Mouse (Mus musculus) cerebellum, postnatal 25 days (tissue): ENCODE results near the gene Cisd2.

Experiments
- DNase-seq, 2 experiments: peaks; one replicate each; pipeline ENCODE4 v3.0.0; 2021; ENCODE audit warnings: mixed read lengths in 2 of 2

Gene Cisd2

DNA sequence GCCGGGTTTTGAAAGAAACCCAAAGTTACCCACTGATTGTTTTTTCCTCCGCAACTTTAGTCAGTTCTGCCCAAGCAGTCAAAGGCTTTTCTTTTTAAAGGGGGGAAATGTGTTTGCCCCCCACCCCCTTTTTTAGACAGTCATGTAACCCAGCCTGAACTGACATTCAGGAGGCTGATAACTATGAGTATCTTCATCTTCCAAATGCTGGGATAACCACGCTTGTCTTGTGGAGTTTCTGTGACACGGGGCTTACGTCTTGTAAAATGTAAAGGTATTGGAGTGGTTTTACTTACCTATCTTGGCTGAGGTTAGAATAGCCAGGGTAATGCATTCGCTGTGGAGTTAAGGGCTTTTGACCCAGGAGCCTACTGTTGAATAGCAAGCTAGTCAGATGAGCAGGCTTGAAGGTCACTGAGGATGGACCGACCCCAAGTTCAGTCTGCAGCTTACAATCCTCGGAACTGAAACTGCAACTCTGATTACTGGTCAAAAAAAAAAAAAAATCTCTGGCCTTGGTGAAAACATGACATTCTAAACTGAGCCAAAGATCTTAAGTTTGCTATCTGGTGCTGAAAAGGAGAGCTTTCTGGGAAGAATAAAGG is at the start of gene Cisd2:
Gene Cisd2, minus strand, starts transcription at position 318 of the 605 bp plus-strand sequence.
- no peak for DNase-seq

DNA sequence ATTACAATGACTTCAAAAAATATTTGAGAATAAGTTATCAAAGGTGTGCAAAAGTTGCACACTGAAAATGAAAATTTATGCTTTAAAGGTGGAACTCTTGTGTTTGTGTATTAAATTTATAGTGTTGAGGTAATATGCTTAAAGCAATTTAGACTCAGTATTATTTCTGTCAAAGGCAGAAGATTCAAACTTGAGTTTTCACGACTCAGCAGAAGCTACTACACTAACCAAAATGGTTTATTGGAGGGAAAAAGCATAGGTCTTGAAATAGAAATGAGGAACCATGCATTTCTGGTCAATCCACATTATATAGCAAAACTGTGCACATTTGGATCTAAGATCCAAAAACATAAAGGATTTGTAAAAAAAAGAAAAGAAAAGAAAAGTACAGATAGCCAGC is 47.1 kb upstream of the Cisd2 start:
- no peak for DNase-seq

DNA sequence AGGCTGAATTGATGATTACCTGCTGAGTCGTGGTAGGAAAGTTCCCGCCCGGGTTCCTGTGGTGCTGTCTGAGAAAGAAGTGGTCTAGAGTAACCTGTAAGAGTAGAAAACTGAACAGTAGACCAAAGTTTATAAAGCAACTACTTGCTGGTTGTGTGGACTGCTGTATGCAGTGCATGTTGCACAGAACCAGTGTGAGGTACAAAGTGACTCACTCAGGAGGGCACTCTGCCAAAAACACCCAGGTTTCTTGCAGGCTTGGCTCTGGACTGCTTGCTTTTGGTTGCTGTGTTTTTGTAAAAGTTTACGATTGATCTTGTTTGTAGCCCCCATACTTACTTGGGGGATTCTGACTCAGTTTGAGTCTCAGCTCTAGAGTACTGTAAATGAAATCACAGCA is 46.2 kb upstream of the Cisd2 start:
- DNase-seq, result peak; percentile 80 to 91

DNA sequence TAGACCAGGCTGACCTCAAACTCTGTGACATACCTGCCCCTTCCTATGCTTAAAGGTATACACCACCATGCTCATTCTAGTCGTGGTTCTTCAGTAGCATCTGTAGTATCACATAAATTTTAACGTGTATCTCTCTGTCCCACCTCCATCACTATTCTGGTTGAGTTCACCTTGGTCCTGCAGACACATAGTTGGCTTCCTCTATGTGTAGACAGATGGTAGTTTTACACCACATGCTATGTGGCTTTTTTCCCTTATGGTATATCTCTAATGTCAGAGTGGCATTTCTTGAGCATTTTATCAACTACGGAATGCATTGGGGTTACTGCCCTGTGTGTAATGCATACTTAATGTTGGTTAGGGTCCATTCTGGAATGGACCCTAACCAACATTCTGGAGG is 45.4 kb upstream of the Cisd2 start:
- DNase-seq, result no peak

DNA sequence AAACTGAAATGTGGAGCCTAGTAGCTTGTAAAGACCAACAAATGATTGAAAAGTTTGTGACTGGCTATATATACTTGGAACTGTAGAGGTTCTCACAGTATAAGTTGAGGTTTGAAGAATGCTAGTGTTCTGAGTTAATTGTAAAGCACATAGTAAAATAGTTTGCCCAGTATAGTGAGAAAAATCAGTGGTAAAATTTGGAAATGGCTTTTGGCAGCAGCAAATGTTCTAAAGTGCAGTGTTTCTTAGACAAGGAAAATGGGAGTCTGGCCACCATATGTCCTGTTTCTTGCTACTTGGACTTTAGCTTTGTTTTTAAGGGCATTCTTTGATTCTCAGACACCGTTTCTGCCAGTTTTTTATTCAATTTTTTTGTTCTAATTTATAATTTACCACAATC is 44.7 kb upstream of the Cisd2 start:
- DNase-seq, result no peak

DNA sequence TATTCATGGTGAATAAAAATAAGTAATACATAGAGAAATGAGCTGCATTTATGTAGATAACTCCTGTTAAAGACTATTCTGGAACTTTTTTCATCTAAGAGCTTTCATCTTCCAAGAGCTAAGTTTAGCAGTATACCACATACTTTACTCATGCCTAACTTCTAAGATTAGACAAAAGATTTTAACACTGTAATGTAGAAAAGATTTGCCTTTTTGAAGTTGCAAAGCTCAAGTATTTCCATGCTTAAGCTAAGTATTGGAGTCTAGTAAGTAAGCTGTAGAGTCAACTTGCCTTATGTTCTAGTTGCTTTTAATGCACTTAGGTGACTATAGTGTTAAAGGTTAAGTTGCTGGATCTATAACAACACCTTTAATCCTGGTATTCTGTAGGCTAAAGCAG is 35.3 kb upstream of the Cisd2 start:
- no peak for DNase-seq

DNA sequence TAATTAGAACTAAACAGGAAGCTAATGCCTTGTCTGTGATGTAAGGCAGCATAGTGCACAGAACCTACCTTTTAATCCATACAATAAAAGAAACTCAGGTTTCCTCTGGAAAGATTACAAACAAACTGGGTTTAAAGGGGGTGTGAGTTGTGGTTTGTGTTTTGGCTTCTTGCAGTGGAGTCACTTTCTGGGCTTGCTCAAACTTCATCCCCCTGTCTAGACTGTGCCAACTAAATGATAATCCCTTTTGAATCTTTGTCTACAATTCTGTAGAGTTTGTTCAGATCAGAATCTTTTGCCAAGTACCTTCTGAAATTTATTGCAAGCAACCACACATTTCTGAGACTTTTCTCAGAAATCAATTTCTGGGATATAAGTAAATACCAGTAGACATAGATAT is 21.2 kb upstream of the Cisd2 start:
- no peak for DNase-seq

DNA sequence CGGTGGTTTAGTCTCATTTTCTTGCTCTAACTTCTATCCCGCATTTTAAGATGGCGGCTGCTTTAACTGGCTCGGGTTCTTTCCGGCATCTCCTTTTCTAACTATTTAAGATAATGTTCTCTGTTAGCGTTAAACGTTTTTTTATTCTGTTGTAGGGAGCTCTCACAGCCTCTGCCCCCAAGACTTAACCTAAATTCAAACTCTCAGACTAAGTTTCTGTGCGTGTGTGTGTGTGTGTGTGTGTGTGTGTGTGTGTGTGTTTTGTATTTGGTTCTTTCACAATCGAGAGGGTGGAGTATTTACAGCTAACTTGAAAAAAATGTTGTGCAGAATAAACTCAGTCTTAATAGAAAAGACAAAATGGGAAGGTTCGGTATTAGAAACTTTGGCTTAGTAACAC is 16.9 kb upstream of the Cisd2 start:
- DNase-seq, result no peak

DNA sequence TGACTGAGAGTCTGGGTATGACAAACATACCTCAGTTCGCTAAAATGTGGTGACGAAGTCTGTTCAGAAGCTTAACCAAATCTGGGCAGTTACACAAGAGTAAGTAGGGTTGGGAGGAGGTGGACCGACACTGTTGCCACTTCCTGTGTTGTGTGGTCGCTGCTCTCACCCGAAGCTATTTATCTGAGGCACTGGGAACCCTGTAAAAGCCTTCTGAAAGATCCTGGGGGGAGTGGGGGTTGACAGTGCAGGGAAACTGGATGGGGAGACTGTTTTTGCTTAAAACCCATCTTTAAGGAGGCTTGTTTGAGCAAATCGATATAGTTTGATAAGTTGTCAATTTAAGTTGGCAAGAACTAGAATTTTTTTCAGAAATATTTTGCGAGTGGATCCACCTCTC is 16.5 kb upstream of the Cisd2 start:
- DNase-seq, result peak; percentile 23 to 31

DNA sequence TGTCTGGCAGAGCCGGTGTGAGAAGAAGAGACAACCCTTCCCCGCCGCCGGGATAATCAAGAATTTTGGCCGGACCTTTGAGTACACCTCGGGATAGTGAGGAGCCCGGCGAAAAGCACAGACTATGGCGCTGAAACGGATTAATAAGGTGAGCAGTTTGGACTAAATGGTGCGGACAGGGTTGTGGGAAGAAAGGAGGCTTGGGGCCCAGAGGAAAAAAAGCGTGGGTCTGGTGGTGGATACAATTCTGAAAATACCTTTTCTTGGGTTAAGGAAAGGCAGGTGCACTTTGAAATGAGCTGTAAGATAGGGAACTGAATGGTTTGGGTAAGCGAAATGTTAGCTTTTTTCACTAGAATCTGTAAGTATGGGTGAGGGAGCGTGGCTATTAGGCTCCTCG is 15.9 kb upstream of the Cisd2 start:
- no peak for DNase-seq

DNA sequence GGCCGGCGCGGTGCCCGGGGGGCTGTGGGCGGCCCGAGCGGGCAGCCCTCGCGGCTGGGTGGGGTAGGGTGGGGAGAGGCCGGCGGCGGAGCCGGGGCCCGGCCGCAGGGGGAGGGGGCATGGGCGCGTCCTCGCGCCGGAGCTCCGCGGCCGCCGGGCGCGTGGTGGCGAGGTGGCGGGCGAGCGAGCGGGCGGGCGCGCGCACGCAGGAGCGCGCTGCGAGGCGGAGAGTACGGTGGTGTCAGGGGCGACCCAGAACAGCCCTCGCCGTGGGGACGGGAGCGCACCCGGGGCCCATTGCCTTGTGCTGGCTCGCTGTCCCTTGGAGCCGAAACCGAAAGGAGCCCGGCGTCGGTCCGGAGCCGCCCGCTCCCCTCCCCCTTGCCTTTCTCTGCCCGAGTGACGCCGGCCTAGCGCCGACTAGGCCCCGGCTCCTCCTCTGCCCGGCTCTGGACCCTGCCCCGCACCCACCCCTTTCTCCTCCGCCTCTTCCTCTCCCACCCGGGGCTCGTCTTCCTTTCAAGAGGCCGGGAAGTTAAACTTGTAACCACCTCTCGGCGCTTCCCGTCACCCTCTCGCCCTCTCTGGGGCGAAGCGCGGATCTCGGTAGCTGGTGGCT is 15.3 kb upstream of the Cisd2 start:
- DNase-seq, result peak; percentile 87 to 88

DNA sequence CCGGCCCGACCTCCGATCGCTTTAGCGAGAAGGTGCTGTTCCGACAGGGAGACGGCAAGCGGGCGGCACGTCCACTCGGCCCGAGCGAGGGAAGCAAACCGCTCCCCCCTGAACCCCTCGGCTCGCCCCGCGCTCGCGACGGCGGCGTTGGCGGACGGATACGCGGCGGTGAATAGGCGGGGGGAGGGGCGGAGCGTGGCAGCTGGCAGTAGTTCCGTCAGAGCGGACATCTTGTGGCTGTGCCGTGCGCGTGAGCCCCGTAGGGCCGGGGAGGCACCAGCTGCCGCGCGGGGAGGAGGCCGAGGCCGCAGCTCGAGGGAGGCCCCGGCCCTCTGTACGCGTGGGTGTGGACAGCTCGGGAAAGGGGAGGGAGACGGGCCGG is 14.8 kb upstream of the Cisd2 start:
- peak; percentile 97 to 98 for DNase-seq

DNA sequence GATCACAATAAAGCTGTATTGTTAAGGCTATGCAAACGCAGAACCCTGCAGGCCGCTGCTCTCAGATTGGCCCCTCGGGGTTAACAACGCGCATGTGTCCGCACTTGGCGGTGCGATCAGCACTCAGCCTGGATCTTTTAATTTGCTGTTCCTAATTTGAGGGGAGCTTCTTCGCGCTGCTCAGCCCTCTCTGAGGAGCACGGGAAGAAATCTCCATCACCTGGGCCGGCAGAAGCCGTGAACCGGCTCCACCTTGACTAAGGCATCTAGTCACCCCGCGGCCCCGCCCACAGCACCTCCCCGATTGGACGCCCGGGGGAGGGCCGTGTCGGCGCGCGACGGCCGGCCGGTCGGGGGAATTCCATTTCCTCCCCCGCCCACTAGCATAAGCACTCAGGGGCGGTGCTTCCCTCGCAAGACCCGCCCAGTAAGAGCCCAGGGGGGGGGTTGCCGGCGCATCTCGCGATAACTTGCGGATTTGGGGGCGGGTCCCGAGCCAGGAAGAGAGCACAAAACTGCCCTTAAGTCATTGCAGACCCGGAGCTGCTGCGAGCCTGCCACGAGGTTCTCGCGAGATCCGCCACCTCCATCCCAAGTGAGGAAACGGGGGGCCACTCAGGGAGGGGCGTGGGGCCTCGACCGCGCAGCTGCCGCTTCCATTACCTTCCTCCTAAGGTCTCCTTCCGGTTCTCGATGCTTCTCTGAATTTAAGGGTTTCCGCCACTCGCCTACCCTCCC is 14.2 kb upstream of the Cisd2 start, which contains the start of gene Ube2d3:
Gene Ube2d3, plus strand, starts transcription at position 392 of the 738 bp plus-strand sequence.
- DNase-seq, result peak; percentile 99

DNA sequence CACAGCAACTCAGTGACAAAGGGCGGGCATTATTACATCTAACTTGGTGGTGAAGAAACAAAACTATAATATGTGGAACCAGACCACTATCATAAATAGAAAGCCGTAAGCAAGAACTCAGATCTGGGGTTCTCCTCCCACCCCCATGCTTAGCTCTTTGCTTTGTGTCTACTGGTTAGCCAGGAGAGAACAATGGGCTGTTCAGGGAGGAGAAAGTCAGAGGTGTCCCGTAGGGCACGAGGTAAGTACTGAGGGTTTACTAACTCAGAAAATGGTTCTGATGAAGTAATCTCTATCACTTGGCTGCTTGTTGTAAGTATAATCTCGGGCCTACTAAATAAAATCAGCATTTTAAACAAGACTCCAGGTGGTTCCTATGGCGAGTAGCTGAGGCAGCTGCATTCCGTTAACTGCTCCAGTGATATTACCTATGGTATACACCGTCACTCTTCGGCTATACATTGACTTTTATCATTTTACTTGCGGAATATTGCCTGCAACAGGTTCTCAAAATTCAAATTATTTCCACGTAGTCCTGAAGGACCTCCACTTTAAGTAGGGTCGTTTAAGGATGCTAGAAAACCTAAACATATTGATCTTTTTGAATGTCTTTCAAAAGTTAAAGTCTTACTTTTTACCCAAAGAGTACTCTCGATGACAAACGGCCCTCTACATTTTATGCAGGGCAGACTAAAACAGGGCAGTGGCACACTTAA is 13.3 kb upstream of the Cisd2 start:
- no peak for DNase-seq

DNA sequence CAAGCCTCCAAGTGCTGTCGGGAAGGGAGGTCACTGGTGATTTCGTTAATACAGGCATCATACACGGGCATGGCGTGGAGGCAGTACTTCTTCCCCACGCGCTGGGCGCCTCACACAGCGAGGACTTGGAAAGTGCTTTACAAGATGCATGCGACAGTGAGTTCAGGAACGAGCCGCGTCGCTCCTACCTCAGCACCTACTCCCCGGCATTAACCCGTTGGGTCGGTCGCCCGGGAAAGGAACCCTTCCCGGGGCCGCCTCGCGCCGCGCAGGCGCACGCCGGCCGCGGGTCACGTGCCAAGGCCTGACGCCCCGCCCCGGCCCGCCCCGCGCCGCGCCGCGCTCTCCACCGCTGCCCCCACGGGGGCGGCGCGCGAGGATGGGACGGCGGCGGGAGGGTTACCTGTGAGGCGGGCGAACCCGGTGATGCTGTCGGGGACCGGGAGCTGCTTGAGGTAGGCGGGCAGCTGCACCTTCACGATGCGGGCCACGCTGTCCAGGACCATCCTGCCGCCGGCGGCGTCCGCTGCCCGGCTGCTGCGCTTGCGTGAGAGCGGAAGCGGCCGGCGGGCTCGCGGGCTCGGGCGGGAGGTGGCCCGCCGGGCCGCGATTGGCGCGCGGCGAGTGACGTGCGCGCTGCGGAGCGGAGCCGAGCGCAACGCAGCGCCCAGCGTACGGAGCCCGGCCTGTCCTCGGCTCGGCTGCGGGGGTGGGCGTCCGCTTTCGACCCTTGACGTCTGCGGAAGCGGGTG is 693 bp downstream of the Cisd2 start:
- peak; percentile 93 to 94 for DNase-seq

DNA sequence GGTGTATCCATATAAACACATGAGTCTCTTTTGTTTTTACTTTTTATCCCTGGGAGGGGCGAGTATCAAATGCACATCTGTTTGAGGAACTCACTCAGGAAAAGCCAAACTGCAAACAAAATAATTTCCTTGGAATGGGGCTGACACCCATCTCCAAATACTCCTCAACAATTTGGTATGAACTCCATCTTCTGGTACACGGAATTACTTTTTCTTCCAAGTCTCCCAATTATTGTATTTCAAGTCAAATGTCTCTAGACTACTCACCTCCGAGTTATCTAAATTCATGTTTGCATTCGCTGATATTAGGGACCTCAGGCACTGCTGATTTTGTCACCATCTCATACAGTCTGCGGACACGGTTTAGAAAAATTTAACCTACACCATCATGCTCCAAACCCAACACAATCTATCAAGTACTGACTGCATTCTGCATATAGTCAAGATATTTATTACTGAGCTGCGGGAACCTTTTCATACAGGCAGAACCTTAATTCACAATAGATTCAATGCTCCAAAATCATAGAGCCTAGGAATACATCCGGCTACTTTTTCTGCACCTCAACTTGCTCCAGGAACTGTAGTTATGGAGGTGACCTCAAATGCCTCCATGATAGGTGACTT is 1.4 kb downstream of the Cisd2 start:
- DNase-seq, result no peak

DNA sequence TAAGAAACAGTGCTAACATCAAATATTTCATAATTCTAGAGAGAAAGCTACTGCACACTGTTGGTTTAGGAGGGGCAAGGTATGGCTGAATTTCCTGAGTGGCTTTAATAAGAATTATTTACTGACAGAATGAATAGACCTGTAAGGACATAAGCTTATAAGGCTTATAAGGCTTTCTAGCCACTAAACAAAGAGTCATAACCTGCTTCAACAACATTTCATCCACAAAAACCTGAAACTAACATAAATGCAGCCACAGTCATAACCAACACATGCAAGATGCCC is 2.5 kb downstream of the Cisd2 start:
- no peak for DNase-seq

DNA sequence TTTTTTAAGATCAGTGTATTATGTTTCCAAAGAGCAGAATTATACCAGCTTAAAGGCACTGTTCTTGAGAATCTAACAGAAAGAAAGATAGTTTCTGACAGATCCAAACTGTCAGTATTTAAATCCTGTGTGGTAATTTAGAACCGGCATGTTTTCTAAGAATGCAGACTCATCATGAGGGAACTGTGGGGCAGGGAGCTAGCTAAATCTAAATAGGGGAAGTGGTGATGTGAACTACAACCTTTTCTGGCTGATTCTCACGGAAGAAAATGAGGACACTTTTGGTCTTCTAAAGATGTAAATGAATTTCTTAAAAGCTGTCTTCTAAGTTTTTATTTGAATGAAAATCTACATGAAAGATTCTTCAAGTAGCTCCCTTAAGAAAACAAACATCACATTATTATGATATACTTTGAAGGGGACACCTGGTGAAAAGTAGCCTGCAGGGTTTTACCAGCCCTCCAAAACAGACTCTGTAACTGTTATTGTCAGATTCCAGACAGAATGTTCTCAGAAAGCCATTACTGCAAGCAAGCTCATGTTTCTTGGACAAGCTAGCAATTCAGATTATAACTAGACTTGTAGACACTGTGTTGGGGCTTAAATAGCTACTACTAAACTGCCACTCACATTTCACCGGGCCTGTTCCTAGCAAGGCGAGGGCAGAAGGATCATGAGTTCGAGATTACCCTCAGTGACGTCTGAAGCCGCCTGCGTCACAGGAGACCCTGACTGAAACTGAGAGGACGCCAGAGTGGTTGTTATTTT is 3.0 kb downstream of the Cisd2 start:
- no peak for DNase-seq

DNA sequence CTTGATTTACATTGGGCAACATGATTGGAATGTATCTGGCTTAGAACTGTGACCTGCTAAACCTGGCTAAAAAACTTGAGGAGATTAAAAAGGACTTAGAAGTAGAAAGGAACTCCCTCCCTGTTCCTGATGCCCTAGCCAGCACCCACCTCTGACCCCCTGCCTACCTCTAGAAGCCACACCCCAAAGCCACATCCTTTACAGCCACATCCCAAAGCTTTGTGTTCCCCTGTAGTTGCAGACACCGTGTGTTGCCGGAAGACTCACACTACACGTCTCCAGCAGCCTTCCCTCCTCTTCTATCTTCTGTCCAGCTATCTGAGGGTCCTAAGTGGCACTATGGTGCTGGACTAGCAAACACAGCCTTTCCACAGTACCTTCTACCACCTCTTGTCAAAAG is 5.9 kb downstream of the Cisd2 start:
- no peak for DNase-seq

DNA sequence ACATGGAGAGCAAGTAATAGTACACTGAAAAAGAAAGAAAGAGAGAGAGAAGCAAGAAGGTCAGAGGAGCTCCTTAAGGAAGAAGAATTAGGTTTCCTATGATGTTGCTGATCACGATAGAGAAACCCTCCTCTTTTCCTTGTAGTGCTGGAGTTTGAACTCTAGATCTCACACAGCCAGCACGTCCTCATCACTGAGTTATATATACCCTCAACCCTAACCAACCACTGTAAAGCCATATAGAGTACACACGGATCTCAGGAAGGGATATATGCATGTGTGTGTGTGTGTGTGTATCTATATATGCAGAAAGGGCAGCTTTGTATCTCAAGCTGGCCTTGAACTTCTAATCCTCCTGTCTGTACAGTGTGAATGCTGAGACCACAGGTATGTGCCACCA is 6.5 kb downstream of the Cisd2 start:
- DNase-seq, result no peak

DNA sequence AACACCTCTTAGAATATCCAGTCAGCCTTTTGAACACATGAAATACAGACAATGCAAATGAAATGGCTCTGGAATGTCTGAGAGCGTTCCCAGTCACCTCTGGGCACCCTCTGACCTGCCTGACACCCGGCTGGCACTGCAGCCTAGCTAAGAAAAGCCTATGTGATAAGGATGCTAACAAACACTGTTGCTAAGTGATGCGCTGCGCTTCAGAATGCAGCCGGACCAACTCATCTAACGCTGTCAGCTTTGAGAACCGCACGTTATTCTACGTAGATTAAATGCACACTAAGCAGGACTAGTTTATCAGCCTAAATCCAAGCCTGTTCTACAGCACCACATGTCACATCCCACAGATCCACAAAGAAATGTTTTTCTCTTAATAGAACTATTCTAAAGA is 11.9 kb downstream of the Cisd2 start:
- DNase-seq, result no peak

DNA sequence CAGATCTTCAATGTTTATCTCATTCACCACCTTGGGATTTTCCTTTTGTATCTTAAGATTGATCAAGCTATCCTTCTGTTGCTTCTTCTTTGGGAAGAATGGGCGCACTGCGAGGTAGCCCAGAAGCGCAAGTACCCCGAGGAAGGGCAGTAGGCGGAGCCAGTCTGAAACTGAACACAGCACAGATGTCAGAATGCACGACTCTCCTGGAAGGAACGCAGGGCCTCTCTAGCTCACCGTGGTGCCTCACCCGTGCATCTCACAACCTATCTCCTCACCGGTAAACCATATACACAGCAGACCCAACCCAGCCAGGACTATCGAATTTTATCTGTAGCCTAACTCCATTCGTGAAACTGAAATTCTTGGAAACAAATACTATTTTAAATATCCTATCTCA is 12.7 kb downstream of the Cisd2 start:
- DNase-seq, result no peak
